Mouse (Mus musculus): ENCODE results near the gene Olfr78.

Olfr78 gene

DNA sequence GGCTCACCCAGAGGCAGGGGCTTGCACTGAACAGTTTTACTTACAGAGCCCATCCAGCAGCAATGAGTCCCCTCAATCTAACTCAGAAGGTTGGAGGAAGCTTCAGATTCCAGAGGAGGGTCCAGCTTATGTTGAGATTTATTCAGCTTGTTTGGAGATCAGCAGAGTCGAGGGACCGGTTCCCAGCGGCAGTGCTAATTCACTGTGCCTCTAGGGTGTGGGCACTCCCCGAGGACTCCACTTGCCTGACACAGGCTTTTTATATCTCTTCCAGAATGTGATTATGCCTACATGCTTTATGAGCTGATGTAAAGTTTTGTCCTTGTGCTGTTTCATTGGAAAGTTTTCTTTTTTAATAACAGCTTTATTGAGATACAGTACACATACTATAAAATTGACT lies at the start of gene Olfr78, which contains the start of gene Olfr560:
Olfr78 (minus strand) TSS at position 206 of the 400 bp plus-strand sequence.
Olfr560 (minus strand) TSS at position 101 of the 400 bp plus-strand sequence.
- DNase-seq (ENCODE audit: low read depth, low spot score), result no peak

DNA sequence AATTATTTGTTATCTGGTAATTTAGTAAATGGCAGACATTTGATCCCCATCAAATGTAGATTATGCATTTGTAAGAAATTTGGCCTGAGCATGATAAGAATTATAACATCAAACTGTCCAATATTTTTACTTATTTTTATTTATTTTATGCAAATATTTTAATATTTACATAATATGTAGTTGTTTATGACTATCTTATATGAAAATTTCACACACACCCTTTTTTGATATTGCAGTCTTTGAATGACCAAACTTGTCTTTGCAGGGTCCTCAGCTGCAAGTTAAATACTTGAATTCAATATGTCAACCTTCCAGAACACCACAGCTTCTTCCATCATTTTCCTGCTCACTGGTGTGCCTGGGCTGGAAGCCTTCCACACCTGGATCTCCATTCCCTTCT lies 43.9 kb upstream of the Olfr78 start, which contains the start of gene Olfr564:
Olfr564 (plus strand) TSS at position 301 of the 400 bp plus-strand sequence.
- no peak for DNase-seq (ENCODE audit: low read depth, low spot score)

GRCm38 (mm10) chr7:102770921-102771320 lies 11.7 kb upstream of the Olfr78 start, which contains the start of gene Olfr561:
Gene Olfr561, plus strand, starts transcription at chr7:102771221.
- no peak for DNase-seq (ENCODE audit: low read depth, low spot score)

DNA sequence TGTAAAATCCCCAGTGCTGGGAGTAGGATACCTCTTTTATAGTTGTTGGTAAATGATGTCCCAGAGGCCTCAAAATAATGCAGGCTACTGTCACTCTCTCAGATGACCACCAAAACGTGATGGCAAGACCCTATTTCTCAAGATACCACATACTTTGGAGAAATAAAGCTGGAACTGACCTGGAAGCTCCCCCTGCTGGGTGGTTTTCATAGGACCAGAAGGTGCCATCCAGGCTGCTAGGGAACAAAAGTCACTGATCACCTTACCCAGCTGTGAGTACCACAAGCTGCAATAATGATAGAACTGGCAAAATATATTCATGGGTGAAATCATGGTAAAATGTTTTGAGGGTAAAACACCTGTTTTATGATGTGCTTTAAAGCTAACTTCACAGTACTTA lies 7.2 kb downstream of the Olfr78 start:
- peak; percentile 10 for DNase-seq (ENCODE audit: low read depth, low spot score)

DNA sequence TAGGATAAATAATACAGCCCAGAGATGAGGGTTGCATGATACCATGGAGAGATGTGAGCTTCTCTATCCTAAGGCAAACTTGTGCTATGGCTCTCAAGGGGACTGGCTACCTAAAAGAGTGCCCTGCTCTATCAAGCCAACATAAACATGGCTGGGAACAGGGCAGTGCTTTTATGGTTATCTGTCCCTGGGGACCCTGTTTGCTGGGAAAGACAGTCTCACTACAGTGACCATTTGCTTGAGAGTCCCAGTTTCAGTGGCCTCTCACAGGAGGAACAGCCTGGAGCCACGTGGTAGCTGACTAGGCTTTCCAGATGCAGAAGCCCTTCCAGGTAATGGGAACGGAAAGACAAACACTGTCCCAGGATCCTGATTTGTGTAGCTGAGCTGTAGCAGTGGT lies 21.6 kb downstream of the Olfr78 start:
- no peak for DNase-seq (ENCODE audit: low read depth, low spot score)

GRCm38 (mm10) chr7:102733793-102734192 lies 25.5 kb downstream of the Olfr78 start:
- no peak for DNase-seq (ENCODE audit: low read depth, low spot score)

DNA sequence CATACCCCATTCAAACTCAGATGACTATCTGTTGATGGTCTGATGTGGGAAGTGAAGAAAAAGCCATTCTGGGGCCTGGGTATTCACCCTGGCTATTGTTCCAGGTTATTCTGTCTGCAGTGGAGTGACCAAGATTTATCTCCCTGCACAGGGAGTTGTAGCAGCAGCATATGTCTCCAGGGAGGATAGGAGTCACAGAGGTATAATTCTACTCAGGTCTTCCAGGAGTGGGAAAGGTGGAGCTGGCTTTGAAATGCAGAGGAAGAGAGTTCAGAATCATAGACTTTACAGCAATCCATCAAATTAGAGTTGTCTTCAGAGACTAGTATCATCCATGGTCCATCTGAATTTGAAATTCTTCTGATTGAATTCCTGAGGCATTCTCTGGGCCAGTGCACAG lies 31.9 kb downstream of the Olfr78 start, which contains the start of gene Olfr559:
Olfr559 (minus strand) TSS at position 101 of the 400 bp plus-strand sequence.
- DNase-seq (ENCODE audit: low read depth, low spot score), result no peak

DNA sequence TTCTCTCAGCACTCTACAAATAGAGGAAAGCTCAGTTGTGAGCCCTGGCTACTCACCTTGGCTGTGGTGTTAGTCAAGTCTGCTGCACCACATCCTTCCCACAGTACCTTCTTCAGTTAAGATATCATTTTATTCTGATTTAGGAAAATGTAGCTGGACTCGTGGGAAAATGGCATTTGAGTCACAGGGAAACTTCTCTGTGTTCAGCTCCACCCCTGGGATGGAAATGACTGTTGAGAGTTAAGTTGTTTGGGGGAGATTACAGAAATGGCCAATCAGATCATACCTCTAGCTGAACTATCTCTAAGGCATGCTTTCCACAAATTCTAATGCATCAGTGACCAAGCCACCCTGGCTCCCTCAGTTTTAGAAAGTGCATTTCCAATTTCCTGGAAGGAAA lies 40.3 kb downstream of the Olfr78 start, which contains the start of gene Olfr33:
Olfr33 (minus strand) TSS at position 101 of the 400 bp plus-strand sequence.
- DNase-seq (ENCODE audit: low read depth, low spot score), result no peak

DNA sequence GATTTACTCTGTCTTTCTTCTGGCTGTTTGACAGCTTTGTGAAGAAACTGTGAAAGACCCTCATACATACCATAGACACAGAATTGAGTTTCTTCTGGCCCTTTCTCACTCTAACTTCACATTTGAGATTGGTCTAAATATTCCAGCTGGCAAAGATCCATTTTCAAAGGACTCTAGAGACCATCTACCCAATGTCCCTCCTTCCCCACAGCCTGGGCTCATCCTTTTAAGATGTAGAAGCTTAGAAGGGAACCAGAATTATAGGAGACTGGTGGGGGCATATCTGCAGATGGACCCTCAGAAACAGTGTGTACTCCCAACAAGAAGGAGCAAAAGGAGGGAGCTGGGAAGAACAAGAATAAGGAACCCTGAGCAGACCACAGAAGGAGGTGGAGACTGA lies 57.4 kb downstream of the Olfr78 start, which contains the start of gene Olfr558:
Olfr558 (plus strand) TSS at position 301 of the 400 bp plus-strand sequence.
- no peak for DNase-seq (ENCODE audit: low read depth, low spot score)

GRCm38 (mm10) chr7:102698461-102698860 lies 60.8 kb downstream of the Olfr78 start:
- no peak for DNase-seq (ENCODE audit: low read depth, low spot score)

DNA sequence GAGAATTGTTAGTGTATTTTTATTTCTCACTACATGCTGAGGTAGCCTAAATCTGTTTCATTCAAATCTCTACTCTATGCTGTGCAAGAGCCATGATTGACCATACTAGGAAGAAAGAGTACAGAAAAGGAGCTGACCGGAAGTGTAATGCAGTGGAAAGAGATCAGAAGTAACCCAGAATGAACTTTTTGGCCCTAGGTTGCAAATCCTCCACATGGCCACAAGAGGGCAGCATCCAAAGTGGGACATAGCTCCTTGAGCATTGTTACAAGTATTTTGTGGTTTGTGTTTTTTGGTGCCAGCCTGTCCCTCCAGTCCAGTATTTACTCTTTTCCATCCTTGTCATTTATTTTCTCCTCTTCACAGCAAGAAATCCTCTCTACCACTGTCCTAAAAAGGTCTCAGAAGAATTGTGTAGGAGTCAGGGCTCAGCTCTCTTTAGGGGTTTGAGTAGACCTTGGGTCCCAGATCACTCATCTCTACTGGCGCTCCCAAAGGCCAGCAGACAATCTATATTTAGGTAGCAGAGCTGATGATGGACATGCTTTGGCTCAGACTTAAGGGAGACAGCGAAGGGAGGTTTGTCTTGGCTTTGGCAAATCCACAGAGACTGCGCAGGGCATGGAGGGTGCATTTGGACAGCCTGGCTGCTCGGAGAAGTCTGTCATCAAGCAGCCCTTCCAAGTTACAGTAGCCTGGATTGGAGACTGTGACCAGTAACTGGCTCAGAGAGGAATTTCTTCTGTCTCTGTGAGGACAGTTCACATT lies 63.7 kb downstream of the Olfr78 start, which contains the start of gene Olfr557:
Olfr557 (plus strand) TSS at position 553 of the 768 bp plus-strand sequence.
- peak; percentile 65 for DNase-seq (ENCODE audit: low read depth, low spot score)

Measured in 3T3-L1 (cell line).